9 mouse cellular contexts compared by ENCODE assay signal in genomic region chr4:122983486-122984261, GRCm38 (mm10). TPM values are rescaled to one million over a fixed set of nuclear protein-coding genes. Genes with fewer than 3 reads are reported as not detected.
DNase-seq lines count a peak whose midpoint lies in the region; ATAC-seq and TF ChIP-seq lines count a peak whose summit lies in the region.
"Had no signal": no experiment of that assay in that cellular context is flagged by ENCODE, and none has a peak within 500 bp of the region (broad histone marks: within the 10 kb centered on the region; RNA-seq: fewer than 3 reads in every experiment).

No protein-coding gene starts in this region.

- H3K4me1 ChIP-seq in forebrain, embryonic 16.5 days (replicated peaks; ENCODE audit: control insufficient read depth, insufficient read depth, low read length): peaks cover 7% of the 10 kb centered on the region; the same call in 1 of the 2 replicates
- H3K4me1 ChIP-seq in liver, postnatal 0 days (ENCODE audit: insufficient read depth): no peaks in the 10 kb centered on the region

- no peaks in the 10 kb centered on the region for H3K9me3 ChIP-seq in forebrain, embryonic 16.5 days (ENCODE audit: control insufficient read depth, low read length)
- H3K9me3 ChIP-seq in liver, postnatal 0 days (ENCODE audit: low read length): no peaks in the 10 kb centered on the region

- no peak overlapping the region for H3K9ac ChIP-seq in forebrain, embryonic 16.5 days (replicated peaks; ENCODE audit: low read depth, low read length)
- H3K9ac ChIP-seq in liver, postnatal 0 days (replicated peaks): no peak overlapping the region

- intact Hi-C loops in left cerebral cortex, adult 2 months (cut with DNase I): loop anchor here (2.0 kb wide), 2 partner anchors 25 to 175 kb away; no protein-coding TSS in a partner anchor

- no peak for ATAC-seq in forebrain, embryonic 16.5 days
- 0 out of 2 replicates have a peak, but pooled peaks have one; percentile 23 for ATAC-seq in liver, postnatal 0 days
- no peak for ATAC-seq in erythroid progenitor cell, adult 5-6 weeks (replicated peaks; ENCODE audit: low FRiP score, poor library complexity, severe bottlenecking)

- H3K27ac ChIP-seq in left cerebral cortex, adult 2 months: peak overlapping the region; percentile 57; the same call in 1 of the 2 replicates
- H3K27ac ChIP-seq in forebrain, embryonic 16.5 days (ENCODE audit: low read length): no peak overlapping the region
- H3K27ac ChIP-seq in liver, postnatal 0 days (ENCODE audit: low read depth): no peak overlapping the region
- H3K27ac ChIP-seq: heart, adult 2 months had no signal

- no peak for TF ChIP-seq EP300 in liver, postnatal 0 days (IDR thresholded peaks at IDR 0.05; ENCODE audit: low read depth)

- no peak for DNase-seq in left cerebral cortex, adult 2 months (ENCODE audit: extremely low spot score in 1 of 2, low spot score in 2 of 2)
- no peak for DNase-seq in left cerebral cortex, adult 11 months (ENCODE audit: low spot score)
- no peak for DNase-seq in liver, postnatal 0 days
- DNase-seq in thymus, postnatal 0 days (ENCODE audit: low spot score): peak; percentile 55
- DNase-seq in frontal cortex, postnatal 36 days (ENCODE audit: low spot score in 2 of 2): no peak
- no peak for DNase-seq in layer of hippocampus, postnatal 36 days
- DNase-seq: heart, adult 2 months had no signal

- WGBS in forebrain, embryonic 16.5 days: 24% methylated on average over 17 of the region's 17 CpGs
- 18% methylated on average over 17 of the region's 17 CpGs for WGBS in liver, postnatal 0 days (ENCODE audit: insufficient replicate concordance)

- peak overlapping the region; percentile 32 for H3K4me3 ChIP-seq in left cerebral cortex, adult 2 months
- peak overlapping the region; percentile 5; the same call in 1 of the 2 replicates for H3K4me3 ChIP-seq in forebrain, embryonic 16.5 days (replicated peaks; ENCODE audit: low read length)
- 0 out of 2 replicates have a peak overlapping the region, but pooled peaks have one; percentile 10 for H3K4me3 ChIP-seq in liver, postnatal 0 days (ENCODE audit: low read depth, low read length)
- H3K4me3 ChIP-seq: heart, adult 2 months had no signal

- H3K27me3 ChIP-seq in forebrain, embryonic 16.5 days (replicated peaks; ENCODE audit: control insufficient read depth, insufficient read depth, low read length): peaks cover 5% of the 10 kb centered on the region; the same call in 1 of the 2 replicates
- H3K27me3 ChIP-seq in liver, postnatal 0 days (ENCODE audit: insufficient read depth, low read length): peaks cover 17% of the 10 kb centered on the region

- TF ChIP-seq CTCF in left cerebral cortex, adult 2 months (IDR thresholded peaks at IDR 0.05): no peak
- TF ChIP-seq CTCF in liver, postnatal 0 days (IDR thresholded peaks at IDR 0.05; ENCODE audit: low read depth): no peak

- peak overlapping the region; percentile 38 for H3K4me2 ChIP-seq in forebrain, embryonic 16.5 days (ENCODE audit: low read length)
- peak overlapping the region; percentile 40 for H3K4me2 ChIP-seq in liver, postnatal 0 days (ENCODE audit: low read depth, low read length)

- no peaks in the 10 kb centered on the region for H3K36me3 ChIP-seq in forebrain, embryonic 16.5 days (ENCODE audit: control insufficient read depth, insufficient read depth)
- no peaks in the 10 kb centered on the region for H3K36me3 ChIP-seq in liver, postnatal 0 days (replicated peaks; ENCODE audit: insufficient read depth, low read length)

RNA-seq across cellular contexts. Expression of gene Mycl, which starts 11.8 kb away (rescaled TPM):
- total RNA-seq in left cerebral cortex, adult 2 months (2021): 10 to 100 TPM; 11.3 to 12.0 TPM
- 71.6 and 85.9 TPM in 2 replicates for polyA plus RNA-seq in forebrain, embryonic 16.5 days (2015; fragmentation: Nextera tagmentation; extraction: Ambion mirVana)
- polyA plus RNA-seq in liver, postnatal 0 days (2015; fragmentation: Nextera tagmentation; extraction: Ambion mirVana): 1.2 and 1.5 TPM in 2 replicates
- polyA plus RNA-seq in thymus, postnatal 0 days (2015; fragmentation: Nextera tagmentation; extraction: Ambion mirVana): 1.2 and 1.6 TPM in 2 replicates
- 10 to 100 TPM; 32.9 to 35.0 TPM for total RNA-seq in layer of hippocampus, postnatal 36 days (2021)
- not detected in 2 replicates for total RNA-seq in erythroid progenitor cell, adult 5-6 weeks (2015; ENCODE audit: low replicate concordance)
- total RNA-seq in erythroid progenitor cell, adult 5-6 weeks (2017; ENCODE audit: low replicate concordance): not detected in 2 replicates

RNA-seq across cellular contexts. Expression of gene Mfsd2a, which starts 22.7 kb away (rescaled TPM):
- 10 to 100 TPM; 35.0 to 39.8 TPM for total RNA-seq in left cerebral cortex, adult 2 months (2021)
- polyA plus RNA-seq in forebrain, embryonic 16.5 days (2015; fragmentation: Nextera tagmentation; extraction: Ambion mirVana): 34.3 and 37.2 TPM in 2 replicates
- not detected in 2 replicates for polyA plus RNA-seq in liver, postnatal 0 days (2015; fragmentation: Nextera tagmentation; extraction: Ambion mirVana)
- 2.4 and 2.7 TPM in 2 replicates for polyA plus RNA-seq in thymus, postnatal 0 days (2015; fragmentation: Nextera tagmentation; extraction: Ambion mirVana)
- total RNA-seq in layer of hippocampus, postnatal 36 days (2021): 10 to 100 TPM; 34.0 to 52.7 TPM
- total RNA-seq in erythroid progenitor cell, adult 5-6 weeks (2015; ENCODE audit: low replicate concordance): not detected in 2 replicates
- not detected in 2 replicates for total RNA-seq in erythroid progenitor cell, adult 5-6 weeks (2017; ENCODE audit: low replicate concordance)

RNA-seq across cellular contexts. Expression of gene Trit1, which starts 32.7 kb away (rescaled TPM):
- 10 to 100 TPM; 17.9 to 21.8 TPM for total RNA-seq in left cerebral cortex, adult 2 months (2021)
- polyA plus RNA-seq in forebrain, embryonic 16.5 days (2015; fragmentation: Nextera tagmentation; extraction: Ambion mirVana): 34.1 and 35.7 TPM in 2 replicates
- 7.1 and 7.5 TPM in 2 replicates for polyA plus RNA-seq in liver, postnatal 0 days (2015; fragmentation: Nextera tagmentation; extraction: Ambion mirVana)
- 16.4 and 18.6 TPM in 2 replicates for polyA plus RNA-seq in thymus, postnatal 0 days (2015; fragmentation: Nextera tagmentation; extraction: Ambion mirVana)
- 10 to 100 TPM; 23.5 to 26.0 TPM for total RNA-seq in layer of hippocampus, postnatal 36 days (2021)
- 1.3 and 3.6 TPM in 2 replicates for total RNA-seq in erythroid progenitor cell, adult 5-6 weeks (2015; ENCODE audit: low replicate concordance)
- 6.0 and 9.9 TPM in 2 replicates for total RNA-seq in erythroid progenitor cell, adult 5-6 weeks (2017; ENCODE audit: low replicate concordance)

Comparison
In these comparisons a context has a peak if more than half of its experiments do, and no peak if none do; other contexts are left out.
1. RNA of gene Mycl, which starts 11.8 kb away (total RNA-seq): 32.9 to 35.0 TPM in layer of hippocampus, postnatal 36 days and 11.3 to 12.0 TPM in left cerebral cortex, adult 2 months; not detected in erythroid progenitor cell, adult 5-6 weeks; every median in the first group is over 10 times any median in the second.
2. RNA of gene Mfsd2a, which starts 22.7 kb away (total RNA-seq): 34.0 to 52.7 TPM in layer of hippocampus, postnatal 36 days and 35.0 to 39.8 TPM in left cerebral cortex, adult 2 months; not detected in erythroid progenitor cell, adult 5-6 weeks; every median in the first group is over 10 times any median in the second.
3. Peak in every context shown above with its lines, with median percentiles within 50 percentile points of each other: H3K4me3 ChIP-seq.